Mouse (Mus musculus): ENCODE results near the gene Fam118b. TPM values are rescaled to one million over a fixed set of nuclear protein-coding genes. Genes with fewer than 3 reads are reported as not detected.

Gene Fam118b
- polyA plus RNA-seq, 1 experiment: 3.5 TPM

GRCm38 (mm10) chr9:35235996-35236395, 31.6 kb downstream of the Fam118b start:
- no peaks in the 10 kb centered on the region for H3K27me3 ChIP-seq (replicated peaks)
- H3K4me3 ChIP-seq (replicated peaks): no peak overlapping the region
- TF ChIP-seq FLI1 (IDR thresholded peaks at IDR 0.05; ENCODE audit: low read length) (no peak), GATA1 (IDR thresholded peaks at IDR 0.05; ENCODE audit: borderline replicate concordance, low read length) (no peak)
- peaks cover 46% of the 10 kb centered on the region for H3K36me3 ChIP-seq (replicated peaks; ENCODE audit: low read length)
- H3K9me3 ChIP-seq: no peaks in the 10 kb centered on the region
- peaks cover 10% of the 10 kb centered on the region for H3K4me1 ChIP-seq

- TF ChIP-seq FLI1 (IDR thresholded peaks at IDR 0.05; ENCODE audit: low read length): no peak
- TF ChIP-seq GATA1 (IDR thresholded peaks at IDR 0.05; ENCODE audit: borderline replicate concordance, low read length): no peak
- Histone ChIP-seq H3K4me1 (peaks cover 6% of the 10 kb centered on the region; the same call in 1 of the 2 replicates), H3K4me3 (replicated peaks) (no peak overlapping the region), H3K36me3 (replicated peaks; ENCODE audit: low read length) (peaks cover 48% of the 10 kb centered on the region), H3K27me3 (replicated peaks) (no peaks in the 10 kb centered on the region), H3K9me3 (no peaks in the 10 kb centered on the region)
Measured at GRCm38 (mm10) chr9:35228671-35229070, 38.9 kb downstream of the Fam118b start.

GRCm38 (mm10) chr9:35223466-35223865, 44.1 kb downstream of the Fam118b start:
- Histone ChIP-seq H3K36me3 (replicated peaks; ENCODE audit: low read length) (peaks cover 63% of the 10 kb centered on the region), H3K4me3 (replicated peaks) (no peak overlapping the region), H3K9me3 (no peaks in the 10 kb centered on the region), H3K27me3 (replicated peaks) (no peaks in the 10 kb centered on the region), H3K4me1 (peaks cover 6% of the 10 kb centered on the region; the same call in 1 of the 2 replicates)
- TF ChIP-seq FLI1 (IDR thresholded peaks at IDR 0.05; ENCODE audit: low read length): no peak
- no peak for TF ChIP-seq GATA1 (IDR thresholded peaks at IDR 0.05; ENCODE audit: borderline replicate concordance, low read length)

- no peaks in the 10 kb centered on the region for H3K4me1 ChIP-seq
- H3K27me3 ChIP-seq (replicated peaks): no peaks in the 10 kb centered on the region
- no peak overlapping the region for H3K4me3 ChIP-seq (replicated peaks)
- TF ChIP-seq FLI1 (IDR thresholded peaks at IDR 0.05; ENCODE audit: low read length) (no peak), GATA1 (IDR thresholded peaks at IDR 0.05; ENCODE audit: borderline replicate concordance, low read length) (no peak)
- H3K9me3 ChIP-seq: no peaks in the 10 kb centered on the region
- peaks cover 87% of the 10 kb centered on the region for H3K36me3 ChIP-seq (replicated peaks; ENCODE audit: low read length)
Measured at GRCm38 (mm10) chr9:35217963-35218362, 49.6 kb downstream of the Fam118b start.

- TF ChIP-seq GATA1 (IDR thresholded peaks at IDR 0.05; ENCODE audit: borderline replicate concordance, low read length): no peak
- TF ChIP-seq FLI1 (IDR thresholded peaks at IDR 0.05; ENCODE audit: low read length): no peak
- peak overlapping the region; percentile 99 for H3K4me3 ChIP-seq (replicated peaks)
- H3K27me3 ChIP-seq (replicated peaks): no peaks in the 10 kb centered on the region
- no peaks in the 10 kb centered on the region for H3K9me3 ChIP-seq
- H3K36me3 ChIP-seq (replicated peaks; ENCODE audit: low read length): peaks cover 71% of the 10 kb centered on the region
- H3K4me1 ChIP-seq: peaks cover 26% of the 10 kb centered on the region
Measured at GRCm38 (mm10) chr9:35211573-35212511, 55.8 kb downstream of the Fam118b start.

- H3K27me3 ChIP-seq (replicated peaks): no peaks in the 10 kb centered on the region
- H3K4me1 ChIP-seq: peaks cover 26% of the 10 kb centered on the region
- H3K4me3 ChIP-seq (replicated peaks): peak within 1 kb of the TSS; percentile 99
- H3K9me3 ChIP-seq: no peaks in the 10 kb centered on the region
- peaks cover 74% of the 10 kb centered on the region for H3K36me3 ChIP-seq (replicated peaks; ENCODE audit: low read length)
- no peak for TF ChIP-seq GATA1 (IDR thresholded peaks at IDR 0.05; ENCODE audit: borderline replicate concordance, low read length)
- peak; percentile 89 for TF ChIP-seq FLI1 (IDR thresholded peaks at IDR 0.05; ENCODE audit: low read length)
Measured at GRCm38 (mm10) chr9:35210542-35211474, 56.8 kb downstream of the Fam118b start, which contains the start of gene Foxred1. TSS of gene Foxred1 (minus strand) at chr9:35211055.

- H3K4me3 ChIP-seq (replicated peaks): no peak overlapping the region
- TF ChIP-seq GATA1 (IDR thresholded peaks at IDR 0.05; ENCODE audit: borderline replicate concordance, low read length): no peak
Measured at GRCm38 (mm10) chr9:35204421-35204820, 63.2 kb downstream of the Fam118b start.

GRCm38 (mm10) chr9:35203536-35203935, 64.1 kb downstream of the Fam118b start:
- H3K9me3 ChIP-seq: no peaks in the 10 kb centered on the region
- peaks cover 52% of the 10 kb centered on the region for H3K36me3 ChIP-seq (replicated peaks; ENCODE audit: low read length)
- TF ChIP-seq GATA1 (IDR thresholded peaks at IDR 0.05; ENCODE audit: borderline replicate concordance, low read length) (no peak), FLI1 (IDR thresholded peaks at IDR 0.05; ENCODE audit: low read length) (no peak)

More at GRCm38 (mm10) chr9:35204421-35204820, 63.2 kb downstream of the Fam118b start:
- H3K36me3 ChIP-seq (replicated peaks; ENCODE audit: low read length): peaks cover 61% of the 10 kb centered on the region
- H3K4me1 ChIP-seq: peaks cover 55% of the 10 kb centered on the region
- no peaks in the 10 kb centered on the region for H3K9me3 ChIP-seq
- no peaks in the 10 kb centered on the region for H3K27me3 ChIP-seq (replicated peaks)

GRCm38 (mm10) chr9:35200529-35201060, 67.0 kb downstream of the Fam118b start:
- H3K9me3 ChIP-seq: no peaks in the 10 kb centered on the region
- H3K4me3 ChIP-seq (replicated peaks): peak overlapping the region; percentile 95
- peaks cover 59% of the 10 kb centered on the region for H3K4me1 ChIP-seq
- TF ChIP-seq GATA1 (IDR thresholded peaks at IDR 0.05; ENCODE audit: borderline replicate concordance, low read length) (no peak), FLI1 (IDR thresholded peaks at IDR 0.05; ENCODE audit: low read length) (no peak)
- peaks cover 34% of the 10 kb centered on the region for H3K36me3 ChIP-seq (replicated peaks; ENCODE audit: low read length)
- H3K27me3 ChIP-seq (replicated peaks): no peaks in the 10 kb centered on the region

More at GRCm38 (mm10) chr9:35203536-35203935, 64.1 kb downstream of the Fam118b start:
- Histone ChIP-seq H3K27me3 (replicated peaks) (no peaks in the 10 kb centered on the region), H3K4me1 (peaks cover 57% of the 10 kb centered on the region), H3K4me3 (replicated peaks) (peak overlapping the region; percentile 28)

Data from megakaryocyte, embryonic 14.5 days (primary cell).